Mouse (Mus musculus) megakaryocyte-erythroid progenitor cell, adult 5-6 weeks (primary cell): Measurements from ENCODE around the gene Olfr561. TPM values are rescaled to one million over a fixed set of nuclear protein-coding genes. Genes with fewer than 3 reads are reported as not detected.
A peak's percentile ranks its signal among the peaks of the same experiment; 100 is the strongest.

ENCODE experiments used
- ATAC-seq: replicated peaks from 2 replicates; pipeline ENCODE4 v1.8.0; 2016; ENCODE audit warnings: mild to moderate bottlenecking, inconsistent platforms; ENCODE audit not compliant: severe bottlenecking, poor library complexity, low FRiP score, low TSS enrichment
- total RNA-seq, 2 experiments: library from RNA; stranded (forward) in 1 of 2; stranded (reverse) in 1 of 2; fragments of 200-1000, 215-1000 nt in 1 of 2; fragments of >200 nt in 1 of 2; fragmentation: Nextera tagmentation in 1 of 2; gene quantifications; 2 replicates each; pipeline ENCODE4 v1.2.3; 2014 to 2017

Gene Olfr561
- total RNA-seq (2014; fragmentation: Nextera tagmentation) (not detected in 2 replicates), total RNA-seq (2017) (not detected in 2 replicates)

DNA sequence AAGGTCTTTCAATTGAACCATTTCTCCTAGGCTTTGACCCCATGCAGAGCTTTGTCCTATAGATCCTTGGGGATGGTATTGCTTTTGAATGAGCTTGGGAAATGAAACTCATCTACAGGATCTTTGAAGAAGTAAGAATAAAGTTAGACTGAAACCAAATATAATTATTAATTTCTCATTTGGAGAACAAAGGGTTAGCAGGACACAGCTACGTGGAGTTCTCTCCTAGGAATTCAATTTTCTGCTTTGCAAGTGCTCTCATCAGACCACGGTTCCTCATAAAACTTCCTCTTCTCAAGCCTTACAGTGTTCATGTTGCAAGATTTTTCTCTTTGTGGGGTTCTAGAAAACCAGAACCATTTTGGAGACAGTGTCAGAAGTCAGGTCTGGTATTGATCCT lies at the start of gene Olfr561:
Gene Olfr561, plus strand, starts transcription at position 301 of the 400 bp plus-strand sequence.
- ATAC-seq, result no peak

DNA sequence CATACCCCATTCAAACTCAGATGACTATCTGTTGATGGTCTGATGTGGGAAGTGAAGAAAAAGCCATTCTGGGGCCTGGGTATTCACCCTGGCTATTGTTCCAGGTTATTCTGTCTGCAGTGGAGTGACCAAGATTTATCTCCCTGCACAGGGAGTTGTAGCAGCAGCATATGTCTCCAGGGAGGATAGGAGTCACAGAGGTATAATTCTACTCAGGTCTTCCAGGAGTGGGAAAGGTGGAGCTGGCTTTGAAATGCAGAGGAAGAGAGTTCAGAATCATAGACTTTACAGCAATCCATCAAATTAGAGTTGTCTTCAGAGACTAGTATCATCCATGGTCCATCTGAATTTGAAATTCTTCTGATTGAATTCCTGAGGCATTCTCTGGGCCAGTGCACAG lies 43.6 kb upstream of the Olfr561 start, which contains the start of gene Olfr559:
Gene Olfr559, minus strand, starts transcription at position 101 of the 400 bp plus-strand sequence.
- ATAC-seq, result no peak

DNA sequence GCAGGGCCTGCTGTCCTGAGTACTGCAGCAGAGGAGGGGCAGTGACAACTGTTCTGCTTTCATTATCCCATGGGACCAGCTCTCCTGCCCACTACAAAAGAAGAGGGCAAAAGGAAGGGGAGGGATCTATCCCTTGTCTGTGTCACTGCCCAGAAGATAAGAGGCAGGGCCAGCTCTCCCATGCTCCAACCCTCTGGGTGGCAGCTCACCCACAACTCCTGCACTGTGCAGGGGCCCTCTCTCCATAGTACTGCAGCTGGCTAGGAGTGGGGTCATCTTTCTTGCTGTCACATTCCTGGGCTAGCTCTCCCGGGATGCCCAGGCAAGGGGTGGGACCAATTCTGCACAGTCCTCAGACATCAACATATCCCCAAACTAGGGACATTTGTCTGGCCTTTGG lies 37.2 kb upstream of the Olfr561 start:
- ATAC-seq, result no peak

DNA sequence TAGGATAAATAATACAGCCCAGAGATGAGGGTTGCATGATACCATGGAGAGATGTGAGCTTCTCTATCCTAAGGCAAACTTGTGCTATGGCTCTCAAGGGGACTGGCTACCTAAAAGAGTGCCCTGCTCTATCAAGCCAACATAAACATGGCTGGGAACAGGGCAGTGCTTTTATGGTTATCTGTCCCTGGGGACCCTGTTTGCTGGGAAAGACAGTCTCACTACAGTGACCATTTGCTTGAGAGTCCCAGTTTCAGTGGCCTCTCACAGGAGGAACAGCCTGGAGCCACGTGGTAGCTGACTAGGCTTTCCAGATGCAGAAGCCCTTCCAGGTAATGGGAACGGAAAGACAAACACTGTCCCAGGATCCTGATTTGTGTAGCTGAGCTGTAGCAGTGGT lies 33.3 kb upstream of the Olfr561 start:
- no peak for ATAC-seq

DNA sequence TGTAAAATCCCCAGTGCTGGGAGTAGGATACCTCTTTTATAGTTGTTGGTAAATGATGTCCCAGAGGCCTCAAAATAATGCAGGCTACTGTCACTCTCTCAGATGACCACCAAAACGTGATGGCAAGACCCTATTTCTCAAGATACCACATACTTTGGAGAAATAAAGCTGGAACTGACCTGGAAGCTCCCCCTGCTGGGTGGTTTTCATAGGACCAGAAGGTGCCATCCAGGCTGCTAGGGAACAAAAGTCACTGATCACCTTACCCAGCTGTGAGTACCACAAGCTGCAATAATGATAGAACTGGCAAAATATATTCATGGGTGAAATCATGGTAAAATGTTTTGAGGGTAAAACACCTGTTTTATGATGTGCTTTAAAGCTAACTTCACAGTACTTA lies 18.9 kb upstream of the Olfr561 start:
- 0 out of 2 replicates have a peak, but pooled peaks have one; percentile 59 for ATAC-seq

DNA sequence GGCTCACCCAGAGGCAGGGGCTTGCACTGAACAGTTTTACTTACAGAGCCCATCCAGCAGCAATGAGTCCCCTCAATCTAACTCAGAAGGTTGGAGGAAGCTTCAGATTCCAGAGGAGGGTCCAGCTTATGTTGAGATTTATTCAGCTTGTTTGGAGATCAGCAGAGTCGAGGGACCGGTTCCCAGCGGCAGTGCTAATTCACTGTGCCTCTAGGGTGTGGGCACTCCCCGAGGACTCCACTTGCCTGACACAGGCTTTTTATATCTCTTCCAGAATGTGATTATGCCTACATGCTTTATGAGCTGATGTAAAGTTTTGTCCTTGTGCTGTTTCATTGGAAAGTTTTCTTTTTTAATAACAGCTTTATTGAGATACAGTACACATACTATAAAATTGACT lies 11.8 kb upstream of the Olfr561 start, which contains the start of the genes Olfr560 and Olfr78:
Gene Olfr560, minus strand, starts transcription at position 101 of the 400 bp plus-strand sequence.
Gene Olfr78, minus strand, starts transcription at position 206 of the 400 bp plus-strand sequence.
- no peak for ATAC-seq

DNA sequence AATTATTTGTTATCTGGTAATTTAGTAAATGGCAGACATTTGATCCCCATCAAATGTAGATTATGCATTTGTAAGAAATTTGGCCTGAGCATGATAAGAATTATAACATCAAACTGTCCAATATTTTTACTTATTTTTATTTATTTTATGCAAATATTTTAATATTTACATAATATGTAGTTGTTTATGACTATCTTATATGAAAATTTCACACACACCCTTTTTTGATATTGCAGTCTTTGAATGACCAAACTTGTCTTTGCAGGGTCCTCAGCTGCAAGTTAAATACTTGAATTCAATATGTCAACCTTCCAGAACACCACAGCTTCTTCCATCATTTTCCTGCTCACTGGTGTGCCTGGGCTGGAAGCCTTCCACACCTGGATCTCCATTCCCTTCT lies 32.2 kb downstream of the Olfr561 start, which contains the start of gene Olfr564:
Gene Olfr564, plus strand, starts transcription at position 301 of the 400 bp plus-strand sequence.
- no peak for ATAC-seq

Other genes with a start within 250 kb of the Olfr561 start
Only the 30 nearest of the 31 such genes appear.
- gene Olfr548-ps1, start 230.3 kb upstream of the Olfr561 start, total RNA-seq (2014; fragmentation: Nextera tagmentation), result not detected in 2 replicates
- not detected in 2 replicates for gene Olfr548-ps1, start 230.3 kb upstream of the Olfr561 start, total RNA-seq (2017)
- not detected in 2 replicates for gene Olfr549, start 221.4 kb upstream of the Olfr561 start, total RNA-seq (2014; fragmentation: Nextera tagmentation)
- not detected in 2 replicates for gene Olfr549, start 221.4 kb upstream of the Olfr561 start, total RNA-seq (2017)
- gene Trim21, start 205.7 kb upstream of the Olfr561 start, total RNA-seq (2014; fragmentation: Nextera tagmentation), result 10.2 and 20.0 TPM in 2 replicates
- gene Trim21, start 205.7 kb upstream of the Olfr561 start, total RNA-seq (2017), result 24.0 and 31.5 TPM in 2 replicates
- gene Olfr550, start 199.8 kb upstream of the Olfr561 start, total RNA-seq (2014; fragmentation: Nextera tagmentation), result not detected in 2 replicates
- 0.04 TPM in 1 of 2 replicates, not detected in the other for gene Olfr550, start 199.8 kb upstream of the Olfr561 start, total RNA-seq (2017)
- not detected in 2 replicates for gene Olfr551, start 179.3 kb upstream of the Olfr561 start, total RNA-seq (2014; fragmentation: Nextera tagmentation)
- gene Olfr551, start 179.3 kb upstream of the Olfr561 start, total RNA-seq (2017), result not detected in 2 replicates
- 0.20 TPM in 1 of 2 replicates, not detected in the other for gene Olfr552, start 173.5 kb upstream of the Olfr561 start, total RNA-seq (2014; fragmentation: Nextera tagmentation)
- not detected in 2 replicates for gene Olfr552, start 173.5 kb upstream of the Olfr561 start, total RNA-seq (2017)
- gene Olfr553, start 153.0 kb upstream of the Olfr561 start, total RNA-seq (2014; fragmentation: Nextera tagmentation), result not detected in 2 replicates
- not detected in 2 replicates for gene Olfr553, start 153.0 kb upstream of the Olfr561 start, total RNA-seq (2017)
- not detected in 2 replicates for gene Olfr554, start 132.8 kb upstream of the Olfr561 start, total RNA-seq (2014; fragmentation: Nextera tagmentation)
- not detected in 2 replicates for gene Olfr554, start 132.8 kb upstream of the Olfr561 start, total RNA-seq (2017)
- gene Olfr555, start 112.4 kb upstream of the Olfr561 start, total RNA-seq (2014; fragmentation: Nextera tagmentation), result not detected in 2 replicates
- not detected in 2 replicates for gene Olfr555, start 112.4 kb upstream of the Olfr561 start, total RNA-seq (2017)
- gene Olfr556, start 106.3 kb upstream of the Olfr561 start, total RNA-seq (2014; fragmentation: Nextera tagmentation), result not detected in 2 replicates
- not detected in 2 replicates for gene Olfr556, start 106.3 kb upstream of the Olfr561 start, total RNA-seq (2017)
- 6.7 and 8.4 TPM in 2 replicates for gene Trim68, start 83.9 kb upstream of the Olfr561 start, total RNA-seq (2014; fragmentation: Nextera tagmentation)
- 1.8 and 6.0 TPM in 2 replicates for gene Trim68, start 83.9 kb upstream of the Olfr561 start, total RNA-seq (2017)
- not detected in 2 replicates for gene Olfr557, start 75.3 kb upstream of the Olfr561 start, total RNA-seq (2014; fragmentation: Nextera tagmentation)
- gene Olfr557, start 75.3 kb upstream of the Olfr561 start, total RNA-seq (2017), result not detected in 2 replicates
- not detected in 2 replicates for gene Olfr558, start 69.0 kb upstream of the Olfr561 start, total RNA-seq (2014; fragmentation: Nextera tagmentation)
- not detected in 2 replicates for gene Olfr558, start 69.0 kb upstream of the Olfr561 start, total RNA-seq (2017)
- not detected in 2 replicates for gene Olfr33, start 52.2 kb upstream of the Olfr561 start, total RNA-seq (2014; fragmentation: Nextera tagmentation)
- not detected in 2 replicates for gene Olfr33, start 52.2 kb upstream of the Olfr561 start, total RNA-seq (2017)
- not detected in 2 replicates for gene Olfr559, start 43.7 kb upstream of the Olfr561 start, total RNA-seq (2014; fragmentation: Nextera tagmentation)
- not detected in 2 replicates for gene Olfr559, start 43.7 kb upstream of the Olfr561 start, total RNA-seq (2017)
- not detected in 2 replicates for gene Olfr560, start 11.9 kb upstream of the Olfr561 start, total RNA-seq (2014; fragmentation: Nextera tagmentation)
- not detected in 2 replicates for gene Olfr560, start 11.9 kb upstream of the Olfr561 start, total RNA-seq (2017)
- gene Olfr78, start 11.8 kb upstream of the Olfr561 start, total RNA-seq (2014; fragmentation: Nextera tagmentation), result not detected in 2 replicates
- not detected in 2 replicates for gene Olfr78, start 11.8 kb upstream of the Olfr561 start, total RNA-seq (2017)
- not detected in 2 replicates for gene Olfr564, start 32.3 kb downstream of the Olfr561 start, total RNA-seq (2014; fragmentation: Nextera tagmentation)
- gene Olfr564, start 32.3 kb downstream of the Olfr561 start, total RNA-seq (2017), result not detected in 2 replicates
- gene Olfr566, start 87.5 kb downstream of the Olfr561 start, total RNA-seq (2014; fragmentation: Nextera tagmentation), result not detected in 2 replicates
- not detected in 2 replicates for gene Olfr566, start 87.5 kb downstream of the Olfr561 start, total RNA-seq (2017)
- not detected in 2 replicates for gene Olfr568, start 105.9 kb downstream of the Olfr561 start, total RNA-seq (2014; fragmentation: Nextera tagmentation)
- gene Olfr568, start 105.9 kb downstream of the Olfr561 start, total RNA-seq (2017), result not detected in 2 replicates
- gene Olfr569, start 119.7 kb downstream of the Olfr561 start, total RNA-seq (2014; fragmentation: Nextera tagmentation), result not detected in 2 replicates
- gene Olfr569, start 119.7 kb downstream of the Olfr561 start, total RNA-seq (2017), result not detected in 2 replicates
- gene Olfr570, start 123.4 kb downstream of the Olfr561 start, total RNA-seq (2014; fragmentation: Nextera tagmentation), result not detected in 2 replicates
- not detected in 2 replicates for gene Olfr570, start 123.4 kb downstream of the Olfr561 start, total RNA-seq (2017)
- not detected in 2 replicates for gene Olfr571, start 146.3 kb downstream of the Olfr561 start, total RNA-seq (2014; fragmentation: Nextera tagmentation)
- not detected in 2 replicates for gene Olfr571, start 146.3 kb downstream of the Olfr561 start, total RNA-seq (2017)
- not detected in 2 replicates for gene Olfr572, start 153.2 kb downstream of the Olfr561 start, total RNA-seq (2014; fragmentation: Nextera tagmentation)
- not detected in 2 replicates for gene Olfr572, start 153.2 kb downstream of the Olfr561 start, total RNA-seq (2017)
- not detected in 2 replicates for gene Olfr573-ps1, start 171.4 kb downstream of the Olfr561 start, total RNA-seq (2014; fragmentation: Nextera tagmentation)
- not detected in 2 replicates for gene Olfr573-ps1, start 171.4 kb downstream of the Olfr561 start, total RNA-seq (2017)
- not detected in 2 replicates for gene Olfr574, start 177.2 kb downstream of the Olfr561 start, total RNA-seq (2014; fragmentation: Nextera tagmentation)
- gene Olfr574, start 177.2 kb downstream of the Olfr561 start, total RNA-seq (2017), result not detected in 2 replicates
- not detected in 2 replicates for gene Olfr575, start 187.6 kb downstream of the Olfr561 start, total RNA-seq (2014; fragmentation: Nextera tagmentation)
- not detected in 2 replicates for gene Olfr575, start 187.6 kb downstream of the Olfr561 start, total RNA-seq (2017)
- not detected in 2 replicates for gene Olfr576, start 191.4 kb downstream of the Olfr561 start, total RNA-seq (2014; fragmentation: Nextera tagmentation)
- not detected in 2 replicates for gene Olfr576, start 191.4 kb downstream of the Olfr561 start, total RNA-seq (2017)
- gene Olfr577, start 204.7 kb downstream of the Olfr561 start, total RNA-seq (2014; fragmentation: Nextera tagmentation), result not detected in 2 replicates
- gene Olfr577, start 204.7 kb downstream of the Olfr561 start, total RNA-seq (2017), result not detected in 2 replicates
- not detected in 2 replicates for gene Olfr578, start 218.1 kb downstream of the Olfr561 start, total RNA-seq (2014; fragmentation: Nextera tagmentation)
- not detected in 2 replicates for gene Olfr578, start 218.1 kb downstream of the Olfr561 start, total RNA-seq (2017)